Mouse (Mus musculus): ENCODE results near the gene Pitpnm2. TPM values are rescaled to one million over a fixed set of nuclear protein-coding genes. Genes with fewer than 3 reads are reported as not detected.

Gene Pitpnm2
- polyA plus RNA-seq, 1 experiment from 2014 or later = 2.9 TPM

DNA sequence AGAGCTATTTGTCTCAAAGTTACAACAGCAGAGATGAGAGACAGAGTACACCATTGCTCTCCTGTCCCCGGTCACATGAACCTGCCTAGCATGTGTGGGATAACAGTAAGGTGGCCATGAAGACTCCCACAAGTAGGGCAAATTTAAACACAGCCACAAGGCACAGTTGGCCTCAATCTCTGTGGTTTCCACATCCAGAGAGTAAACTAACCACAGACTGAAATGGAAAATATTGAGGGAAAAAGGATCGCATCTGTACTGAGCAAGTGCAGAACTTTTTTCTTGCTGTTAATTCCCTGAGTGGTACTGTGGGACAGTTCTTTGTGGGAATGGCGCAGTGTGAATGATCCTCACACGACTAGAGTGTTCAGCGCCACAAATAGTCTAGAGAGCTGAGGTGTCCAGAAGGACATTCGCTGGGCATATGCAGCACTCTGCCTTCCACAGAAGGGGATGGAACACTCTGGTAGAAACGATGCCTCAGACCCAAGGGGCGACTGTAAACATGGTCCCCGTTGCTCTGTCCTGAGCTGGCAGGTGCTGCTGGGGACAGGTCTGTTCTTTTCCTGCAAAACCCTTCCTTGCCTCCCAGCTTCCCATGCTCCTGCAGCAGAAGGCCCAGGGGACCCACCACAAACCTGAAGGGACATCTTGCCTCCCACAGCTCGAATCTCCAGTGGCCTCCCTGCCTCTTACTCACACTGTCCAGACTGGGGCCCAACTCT lies 59.3 kb downstream of the Pitpnm2 start:
- Histone ChIP-seq H3K4me1 (peaks cover 76% of the 10 kb centered on the region), H3K9me3 (replicated peaks) (no peaks in the 10 kb centered on the region), H3K36me3 (no peaks in the 10 kb centered on the region), H3K27me3 (ENCODE audit: low read depth, poor library complexity, severe bottlenecking) (peaks cover 31% of the 10 kb centered on the region), H3K27ac (replicated peaks) (peak overlapping the region; percentile 0; the same call in 1 of the 2 replicates), H3K4me3 (no peak overlapping the region)
- no peak for DNase-seq (ENCODE audit: low spot score)
- 92% methylated on average over 10 of the region's 10 CpGs for whole genome bisulfite sequencing

DNA sequence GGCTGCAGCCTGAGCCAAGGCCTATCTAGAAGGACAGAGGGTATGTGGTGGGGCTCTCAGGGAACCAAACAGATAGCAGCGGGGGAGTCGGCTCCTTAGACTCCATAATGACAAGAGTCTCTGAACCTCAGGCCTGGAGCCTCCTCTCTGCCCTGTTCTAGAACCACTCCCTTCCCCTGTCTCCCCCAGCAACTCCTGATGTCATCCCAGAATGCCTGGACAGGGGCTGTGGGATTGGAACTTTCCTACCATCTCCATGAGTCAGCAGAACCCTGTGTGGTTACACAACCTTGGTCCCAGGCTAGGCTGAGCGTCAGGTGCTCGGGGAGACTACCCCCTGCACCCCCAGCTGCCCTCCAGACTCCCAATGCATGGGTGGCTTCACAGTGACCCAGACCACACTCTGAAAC lies 60.0 kb downstream of the Pitpnm2 start:
- H3K36me3 ChIP-seq = no peaks in the 10 kb centered on the region
- no peak for DNase-seq (ENCODE audit: low spot score)
- peaks cover 38% of the 10 kb centered on the region for H3K27me3 ChIP-seq (ENCODE audit: low read depth, poor library complexity, severe bottlenecking)
- no peaks in the 10 kb centered on the region for H3K9me3 ChIP-seq (replicated peaks)
- peaks cover 76% of the 10 kb centered on the region for H3K4me1 ChIP-seq
- 87% methylated on average over 4 of the region's 4 CpGs for WGBS
- H3K4me3 ChIP-seq = no peak overlapping the region
- 0 out of 2 replicates have a peak overlapping the region, but pooled peaks have one; percentile 0 for H3K27ac ChIP-seq (replicated peaks)

DNA sequence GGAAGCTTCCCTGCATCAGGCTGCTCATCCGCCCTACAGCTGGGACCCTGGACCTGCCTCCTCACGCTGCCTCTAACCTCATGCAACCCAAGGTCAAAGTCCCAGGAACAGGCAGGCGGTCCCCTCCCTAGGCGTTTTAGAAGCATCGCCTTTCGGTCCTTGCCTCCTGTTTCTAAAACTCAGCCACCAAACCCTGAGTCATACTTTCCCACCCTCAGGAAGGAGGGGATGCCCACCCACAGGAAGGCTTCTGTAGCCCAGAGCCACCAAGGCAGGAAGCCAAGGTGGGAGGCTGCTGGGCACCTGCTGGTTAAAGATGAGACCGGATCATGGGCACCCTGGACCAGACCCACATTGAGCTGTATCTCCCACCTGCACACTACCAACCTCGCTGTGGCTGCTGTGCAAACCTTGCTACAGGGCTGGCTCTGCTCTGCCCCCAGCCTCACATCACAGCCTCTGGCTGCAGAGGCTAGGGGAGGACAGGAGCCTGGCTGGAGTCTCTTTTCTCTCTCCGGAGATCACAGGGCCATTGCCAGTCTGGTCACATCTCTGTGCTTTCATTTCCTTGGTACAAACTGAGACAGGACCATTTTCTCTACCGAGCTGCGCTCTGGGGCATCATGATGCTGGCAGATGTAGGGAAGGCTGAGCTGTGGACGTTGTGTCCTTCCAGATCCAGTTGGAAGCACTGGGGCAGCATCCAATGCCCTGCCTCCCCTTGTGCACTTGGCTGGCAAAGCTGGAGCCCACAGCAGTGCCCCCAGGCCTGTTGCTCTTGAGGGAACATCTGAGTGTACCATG lies 61.9 kb downstream of the Pitpnm2 start:
- Histone ChIP-seq H3K27ac (replicated peaks) (peak overlapping the region; percentile 77), H3K4me3 (peak overlapping the region; percentile 49), H3K9me3 (replicated peaks) (no peaks in the 10 kb centered on the region), H3K4me1 (peaks cover 65% of the 10 kb centered on the region), H3K27me3 (ENCODE audit: low read depth, poor library complexity, severe bottlenecking) (peaks cover 48% of the 10 kb centered on the region), H3K36me3 (no peaks in the 10 kb centered on the region)
- WGBS = 61% methylated on average over 12 of the region's 12 CpGs
- no peak for DNase-seq (ENCODE audit: low spot score)

DNA sequence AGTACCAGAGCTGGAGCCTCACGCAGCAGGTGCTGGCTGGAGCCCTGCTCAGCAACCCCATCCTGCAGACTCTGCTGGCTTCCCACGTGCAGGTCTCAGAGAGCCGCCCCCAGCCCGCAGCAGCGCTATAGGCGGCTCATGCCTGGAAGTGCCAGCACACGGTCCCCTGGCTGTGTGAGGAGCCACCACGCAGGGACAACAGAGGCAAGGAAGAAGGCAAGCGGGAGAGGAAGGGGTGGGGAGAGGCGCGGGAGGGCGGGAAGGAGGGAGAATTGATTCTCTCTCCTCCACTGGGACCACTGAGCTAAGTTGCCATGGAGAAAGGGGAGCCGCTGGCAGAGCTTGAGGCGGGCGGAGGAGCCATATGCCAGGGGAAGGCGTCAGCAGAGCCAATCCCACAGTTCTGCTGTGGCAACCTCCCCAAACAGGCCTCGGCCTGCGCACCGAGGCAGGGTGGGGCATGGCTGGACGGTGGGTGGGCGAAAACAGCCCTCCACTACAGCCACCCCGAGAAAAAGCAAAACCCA lies 62.5 kb downstream of the Pitpnm2 start:
- Histone ChIP-seq H3K36me3 (no peaks in the 10 kb centered on the region), H3K27me3 (ENCODE audit: low read depth, poor library complexity, severe bottlenecking) (peaks cover 48% of the 10 kb centered on the region), H3K4me3 (peak overlapping the region; percentile 49), H3K9me3 (replicated peaks) (no peaks in the 10 kb centered on the region), H3K4me1 (peaks cover 60% of the 10 kb centered on the region), H3K27ac (replicated peaks) (peak overlapping the region; percentile 77)
- DNase-seq (ENCODE audit: low spot score) = peak; percentile 59
- 8% methylated on average over 22 of the region's 22 CpGs for whole genome bisulfite sequencing

DNA sequence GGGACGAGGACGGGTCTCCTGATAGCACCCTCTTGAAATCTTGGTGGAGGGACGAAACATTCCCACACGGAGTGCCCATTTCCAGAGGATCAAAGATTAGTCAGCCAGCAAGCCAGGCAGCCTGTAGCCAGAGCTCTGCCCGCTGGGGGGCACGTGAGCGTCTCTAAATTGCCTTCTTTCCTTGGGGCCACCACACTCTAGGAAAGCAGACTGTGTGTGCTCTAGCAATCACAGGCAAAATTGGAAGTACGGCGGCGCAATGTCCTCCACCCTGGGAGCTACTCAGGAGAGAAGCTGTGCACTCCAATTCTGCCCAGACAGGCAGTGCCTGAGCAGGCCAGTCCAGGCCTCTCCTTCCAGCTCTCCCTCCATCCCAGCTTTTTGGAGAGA lies 63.1 kb downstream of the Pitpnm2 start:
- no peaks in the 10 kb centered on the region for H3K36me3 ChIP-seq
- peaks cover 48% of the 10 kb centered on the region for H3K27me3 ChIP-seq (ENCODE audit: low read depth, poor library complexity, severe bottlenecking)
- peaks cover 60% of the 10 kb centered on the region for H3K4me1 ChIP-seq
- peak overlapping the region; percentile 77 for H3K27ac ChIP-seq (replicated peaks)
- no peaks in the 10 kb centered on the region for H3K9me3 ChIP-seq (replicated peaks)
- 46% methylated on average over 10 of the region's 10 CpGs for WGBS
- DNase-seq (ENCODE audit: low spot score) = no peak
- H3K4me3 ChIP-seq = peak overlapping the region; percentile 49

DNA sequence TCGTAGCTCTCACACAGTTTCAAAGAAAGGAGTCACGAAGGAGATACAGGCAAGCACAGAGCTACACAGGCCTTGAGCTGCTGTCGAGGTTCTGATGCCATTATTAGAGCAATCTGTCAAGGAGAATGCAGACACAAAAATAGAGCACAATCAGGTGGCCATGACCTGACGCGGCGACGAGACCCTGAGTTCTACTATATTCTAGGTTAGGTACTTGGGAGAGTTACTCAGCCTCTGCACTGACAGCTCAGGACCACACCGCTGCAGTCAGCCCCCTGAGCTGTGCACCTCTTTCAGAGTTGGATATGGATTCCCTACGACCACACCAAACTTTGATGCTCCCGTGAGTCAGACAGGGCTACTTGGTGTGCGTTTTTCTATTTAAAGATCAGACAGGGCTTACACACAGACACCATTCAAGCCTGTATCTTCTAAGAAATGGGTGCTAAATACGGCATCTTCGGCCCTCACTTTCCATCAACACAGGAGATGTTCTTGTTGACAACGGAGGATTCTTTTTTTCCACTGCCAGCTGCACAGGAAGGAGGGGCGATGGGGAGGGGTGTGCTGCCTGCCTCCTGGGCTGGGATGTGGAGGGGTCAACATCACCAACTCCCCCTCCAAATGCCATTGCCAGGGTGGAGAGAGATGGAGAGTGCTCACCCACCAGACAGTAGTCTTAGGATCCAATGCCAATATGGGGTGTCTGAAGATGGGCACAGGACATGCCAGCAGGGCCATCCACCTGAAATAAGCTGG lies 63.7 kb downstream of the Pitpnm2 start:
- peaks cover 60% of the 10 kb centered on the region for H3K4me1 ChIP-seq
- WGBS = 60% methylated on average over 15 of the region's 15 CpGs
- peak overlapping the region; percentile 77 for H3K27ac ChIP-seq (replicated peaks)
- peaks cover 48% of the 10 kb centered on the region for H3K27me3 ChIP-seq (ENCODE audit: low read depth, poor library complexity, severe bottlenecking)
- H3K4me3 ChIP-seq = peak overlapping the region; percentile 49
- no peaks in the 10 kb centered on the region for H3K9me3 ChIP-seq (replicated peaks)
- DNase-seq (ENCODE audit: low spot score) = no peak
- no peaks in the 10 kb centered on the region for H3K36me3 ChIP-seq

DNA sequence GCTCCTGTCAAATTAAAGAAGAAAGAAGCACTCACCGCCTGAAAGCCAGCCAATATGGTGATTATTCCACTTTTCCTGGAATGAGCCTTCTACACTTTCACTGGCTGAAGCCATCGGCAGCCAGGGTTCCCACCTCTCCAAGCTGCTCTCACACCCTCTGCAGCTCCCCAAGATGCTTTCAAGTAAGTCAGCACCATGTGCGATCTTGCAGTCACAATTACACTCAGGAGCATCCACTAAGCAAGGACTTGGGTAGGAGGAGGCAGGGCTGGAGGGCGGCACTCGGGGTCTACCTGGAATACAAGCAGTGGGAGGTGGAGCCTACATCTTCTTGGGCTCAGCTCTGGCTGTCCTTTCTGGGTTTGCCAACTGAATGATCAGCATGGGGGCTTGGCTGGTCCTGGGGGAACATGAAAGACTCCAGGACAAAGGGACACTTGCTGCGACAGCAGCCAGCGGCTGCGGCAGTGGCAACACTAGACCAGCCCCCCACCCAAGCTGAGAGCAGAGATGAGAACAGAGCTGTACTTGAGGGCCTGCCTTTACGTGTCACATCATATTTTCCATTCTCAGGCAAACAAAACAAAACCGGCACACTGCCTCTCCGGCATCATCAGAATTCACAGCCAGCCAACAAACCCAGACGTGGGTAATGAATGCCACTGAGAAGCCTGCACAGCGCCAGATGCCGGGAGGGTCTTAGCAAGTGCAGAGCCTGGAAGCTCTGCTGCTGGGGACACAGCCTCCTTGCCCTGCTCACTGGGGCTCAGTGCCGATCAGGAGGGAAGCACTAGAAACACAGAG lies 64.5 kb downstream of the Pitpnm2 start:
- Histone ChIP-seq H3K27me3 (ENCODE audit: low read depth, poor library complexity, severe bottlenecking) (peaks cover 48% of the 10 kb centered on the region), H3K4me3 (peak overlapping the region; percentile 49), H3K27ac (replicated peaks) (peak overlapping the region; percentile 77), H3K9me3 (replicated peaks) (no peaks in the 10 kb centered on the region), H3K4me1 (peaks cover 52% of the 10 kb centered on the region), H3K36me3 (no peaks in the 10 kb centered on the region)
- 11% methylated on average over 15 of the region's 15 CpGs for WGBS
- DNase-seq (ENCODE audit: low spot score) = peak; percentile 47

DNA sequence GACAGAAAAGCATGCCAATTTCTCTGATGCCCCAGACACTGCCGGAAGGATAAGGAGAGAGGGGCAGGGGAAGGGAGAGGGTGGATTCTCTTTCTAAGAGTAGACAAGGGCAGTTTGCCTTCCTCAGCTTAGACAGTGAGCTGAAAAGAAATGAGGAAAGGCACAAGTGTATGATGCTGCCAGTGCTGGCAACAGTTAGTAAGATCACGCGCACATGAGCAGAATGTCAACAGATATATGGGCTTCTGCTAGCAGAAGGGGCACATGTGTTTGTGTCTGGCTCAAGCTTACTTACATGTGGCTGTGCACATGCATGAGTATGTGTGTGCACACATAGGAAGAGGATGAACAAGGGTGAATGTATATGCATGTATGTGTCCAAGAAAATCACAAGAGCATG lies 65.4 kb downstream of the Pitpnm2 start:
- DNase-seq (ENCODE audit: low spot score) = no peak
- peaks cover 46% of the 10 kb centered on the region for H3K27me3 ChIP-seq (ENCODE audit: low read depth, poor library complexity, severe bottlenecking)
- 91% methylated on average over 3 of the region's 3 CpGs for WGBS
- peak overlapping the region; percentile 77; the same call in 1 of the 2 replicates for H3K27ac ChIP-seq (replicated peaks)
- H3K4me1 ChIP-seq = peaks cover 45% of the 10 kb centered on the region
- peak overlapping the region; percentile 49; the same call in 1 of the 2 replicates for H3K4me3 ChIP-seq
- no peaks in the 10 kb centered on the region for H3K9me3 ChIP-seq (replicated peaks)
- H3K36me3 ChIP-seq = no peaks in the 10 kb centered on the region

DNA sequence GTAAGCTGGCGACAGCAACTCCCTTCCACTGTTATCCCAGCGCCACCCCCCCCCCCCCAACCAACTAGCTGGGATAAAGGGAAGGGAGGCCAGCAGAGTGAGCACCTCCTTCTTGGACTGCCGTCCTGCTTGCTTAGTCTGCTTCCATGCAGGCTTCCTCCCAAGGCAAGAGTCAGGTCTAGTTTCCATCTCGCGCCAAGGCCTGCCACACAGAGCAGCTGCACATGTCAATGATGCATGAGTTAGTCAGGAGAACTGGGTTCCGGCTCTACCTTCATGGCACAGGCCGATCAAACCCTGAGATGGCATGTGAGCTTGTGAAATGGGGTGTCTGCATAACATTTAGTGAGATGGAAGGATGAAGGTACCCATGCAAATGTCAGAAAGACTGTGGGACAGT lies 66.9 kb downstream of the Pitpnm2 start:
- WGBS = 84% methylated on average over 7 of the region's 7 CpGs
- no peak overlapping the region for H3K27ac ChIP-seq (replicated peaks)
- H3K4me3 ChIP-seq = no peak overlapping the region
- no peaks in the 10 kb centered on the region for H3K9me3 ChIP-seq (replicated peaks)
- DNase-seq (ENCODE audit: low spot score) = no peak
- H3K4me1 ChIP-seq = peaks cover 48% of the 10 kb centered on the region
- no peaks in the 10 kb centered on the region for H3K36me3 ChIP-seq
- peaks cover 52% of the 10 kb centered on the region for H3K27me3 ChIP-seq (ENCODE audit: low read depth, poor library complexity, severe bottlenecking)

DNA sequence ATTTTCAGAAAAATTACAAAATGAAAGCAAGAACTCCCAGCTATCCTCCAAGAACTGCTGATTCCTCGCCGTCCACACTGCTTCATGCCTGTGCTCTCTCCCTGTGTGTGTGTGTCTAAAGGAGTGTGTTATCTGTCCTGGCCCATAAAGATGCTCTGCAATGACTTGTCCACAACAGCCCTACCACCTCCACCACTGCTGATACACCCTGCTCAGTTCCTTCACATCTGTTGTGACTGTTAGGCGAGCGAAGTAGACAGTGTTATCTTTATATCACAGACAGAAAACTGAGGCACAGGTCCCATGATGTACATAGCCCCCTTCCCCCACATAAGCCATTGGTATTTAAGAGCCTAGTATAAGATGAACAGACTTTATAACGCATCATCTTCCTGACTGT lies 67.5 kb downstream of the Pitpnm2 start:
- peaks cover 48% of the 10 kb centered on the region for H3K4me1 ChIP-seq
- H3K27ac ChIP-seq (replicated peaks) = no peak overlapping the region
- H3K36me3 ChIP-seq = no peaks in the 10 kb centered on the region
- DNase-seq (ENCODE audit: low spot score) = no peak
- 89% methylated on average over 5 of the region's 5 CpGs for WGBS
- H3K9me3 ChIP-seq (replicated peaks) = no peaks in the 10 kb centered on the region
- peaks cover 46% of the 10 kb centered on the region for H3K27me3 ChIP-seq (ENCODE audit: low read depth, poor library complexity, severe bottlenecking)
- no peak overlapping the region for H3K4me3 ChIP-seq

DNA sequence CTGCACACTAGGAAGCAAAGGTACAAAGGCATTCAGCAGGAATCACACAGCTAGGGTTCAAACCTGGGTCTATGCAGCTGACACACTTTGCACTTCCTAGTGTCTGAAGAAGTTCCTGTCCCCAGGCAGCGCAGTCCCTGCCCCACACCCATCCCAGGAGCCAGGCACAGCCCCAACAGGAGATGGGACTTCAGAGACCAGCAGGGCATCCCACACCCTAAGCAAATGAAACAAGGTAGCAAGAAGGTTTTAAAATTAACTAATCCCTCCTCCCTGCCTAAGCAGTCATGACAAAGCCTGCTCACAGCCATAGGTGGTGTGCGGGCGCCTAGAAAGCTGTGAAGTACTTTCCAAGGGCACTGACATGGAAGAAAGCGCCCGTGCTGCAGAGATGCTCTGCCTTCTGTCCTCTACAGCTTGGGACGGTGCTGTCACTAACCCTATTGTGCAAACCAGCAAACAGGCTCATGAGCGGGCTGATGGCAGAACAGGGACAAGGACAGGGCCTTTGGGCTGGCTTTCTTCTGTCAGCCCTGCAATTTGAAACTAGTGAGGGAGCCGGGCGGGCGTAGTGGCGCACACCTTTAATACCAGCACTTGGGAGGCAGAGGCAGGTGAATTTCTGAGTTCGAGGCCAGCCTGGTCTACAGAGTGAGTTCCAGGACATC lies 68.9 kb downstream of the Pitpnm2 start:
- H3K4me1 ChIP-seq = peaks cover 45% of the 10 kb centered on the region
- H3K4me3 ChIP-seq = no peak overlapping the region
- H3K9me3 ChIP-seq (replicated peaks) = no peaks in the 10 kb centered on the region
- no peaks in the 10 kb centered on the region for H3K36me3 ChIP-seq
- DNase-seq (ENCODE audit: low spot score) = no peak
- H3K27ac ChIP-seq (replicated peaks) = no peak overlapping the region
- 72% methylated on average over 12 of the region's 12 CpGs for WGBS
- H3K27me3 ChIP-seq (ENCODE audit: low read depth, poor library complexity, severe bottlenecking) = peaks cover 32% of the 10 kb centered on the region; the same call in 1 of the 2 replicates
